Mouse (Mus musculus) megakaryocyte, embryonic 14.5 days (primary cell): ENCODE measurements around the gene Wiz.

Experiments used
- FLI1 ChIP-seq: IDR thresholded peaks from 2 replicates; pipeline ENCODE4 v1.6.1; 2012; ENCODE audit warnings: low read length, inconsistent platforms, mixed read lengths
- GATA1 ChIP-seq: IDR thresholded peaks from 3 replicates; pipeline ENCODE4 v1.6.1; 2012; ENCODE audit warnings: mixed read lengths, low read length, inconsistent platforms, borderline replicate concordance

DNA sequence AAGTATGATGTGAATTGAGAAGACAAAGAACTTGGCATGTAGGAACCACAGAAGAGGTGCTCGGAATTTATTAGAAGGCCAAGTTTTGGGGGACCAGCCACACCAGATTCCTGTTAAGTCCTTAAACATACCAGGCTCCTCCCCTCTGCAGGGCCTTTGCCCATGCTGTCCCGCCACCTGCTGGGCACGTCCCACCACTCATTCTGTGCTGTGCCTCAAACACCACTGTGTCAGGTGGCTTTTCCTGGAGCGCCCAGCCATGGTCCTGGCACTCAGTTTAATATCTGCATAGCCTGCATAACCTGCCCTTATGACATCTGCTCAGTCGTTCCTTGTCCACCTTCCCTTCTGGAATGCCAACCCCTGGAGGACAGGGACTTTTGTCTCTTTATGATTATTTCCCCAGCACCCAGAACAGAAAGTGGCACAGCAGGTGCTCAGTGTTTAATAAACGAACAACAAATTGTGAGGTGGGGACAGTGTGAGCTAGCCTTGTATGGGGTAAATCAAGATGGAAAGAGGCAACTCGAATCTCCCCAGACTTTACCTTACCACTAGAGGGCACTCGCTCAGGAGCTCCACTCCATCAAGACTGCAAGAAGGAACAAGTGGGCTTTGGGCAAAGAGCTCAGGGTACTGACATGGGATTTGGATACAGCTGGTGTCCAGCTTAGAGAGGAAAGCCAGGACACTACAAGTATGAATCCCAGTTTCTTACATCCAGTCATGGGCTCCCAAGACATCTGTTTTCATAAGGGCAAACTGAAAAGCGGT is 2.4 kb downstream of the Wiz start:
- TF ChIP-seq GATA1 (no peak), FLI1 (no peak)
